Mouse (Mus musculus) CH12.LX (cell line): ENCODE data around the gene Pfdn6. TPM values are rescaled to one million over a fixed set of nuclear protein-coding genes. Genes with fewer than 3 reads are reported as not detected.

ENCODE experiments used
- DNase-seq: peaks from one replicate; pipeline ENCODE4 v3.0.0-alpha.2; 2013; ENCODE audit errors: extremely low read depth
- H3K27ac ChIP-seq: 2 replicates; pipeline ENCODE4 v1.5.1; 2012; ENCODE audit warnings: low read depth, mild to moderate bottlenecking, control low read depth, moderate library complexity; ENCODE audit not compliant: insufficient read depth
- H3K27me3 ChIP-seq: replicated peaks from 2 replicates; pipeline ENCODE3; 2012; ENCODE audit warnings: inconsistent platforms
- H3K36me3 ChIP-seq, 2 experiments: replicated peaks in 1 of 2; 2 replicates each; pipeline versions ENCODE3 to v1.6.1; 2012; ENCODE audit warnings: inconsistent platforms in 1 of 2, low read length in 1 of 2, mild to moderate bottlenecking in 1 of 2, mixed read lengths in 1 of 2, moderate library complexity in 1 of 2; ENCODE audit not compliant: control insufficient read depth in 1 of 2, insufficient read depth in 1 of 2
- H3K4me1 ChIP-seq, 2 experiments: 2 replicates each; pipeline ENCODE4 v1.6.1; 2012; ENCODE audit warnings: inconsistent platforms in 1 of 2, moderate library complexity in 1 of 2; ENCODE audit not compliant: insufficient read depth in 2 of 2, control insufficient read depth in 1 of 2
- H3K4me2 ChIP-seq: 2 replicates; pipeline ENCODE4 v1.6.1; 2012; ENCODE audit warnings: low read depth, mild to moderate bottlenecking, control low read depth; ENCODE audit not compliant: poor library complexity, insufficient read depth, severe bottlenecking
- H3K4me3 ChIP-seq, 3 experiments: fragments of 150-350 bp in 1 of 3; sonication (generic) in 1 of 3; replicated peaks in 1 of 3; 2 replicates each; pipeline versions ENCODE3 to v1.5.1; 2011 to 2012; ENCODE audit warnings: low read depth in 2 of 3, low read length in 2 of 3, mild to moderate bottlenecking in 2 of 3, moderate library complexity in 2 of 3, control low read depth in 1 of 3, improper control_type of control experiment in 1 of 3, inconsistent platforms in 1 of 3, mixed read lengths in 1 of 3; ENCODE audit not compliant: poor library complexity in 1 of 3
- H3K79me2 ChIP-seq: replicated peaks from 2 replicates; pipeline ENCODE4 v1.6.1; 2012; ENCODE audit warnings: mild to moderate bottlenecking, moderate library complexity; ENCODE audit not compliant: control insufficient read depth, poor library complexity, insufficient read depth, severe bottlenecking; ENCODE audit errors: extremely low read depth
- H3K9ac ChIP-seq: 2 replicates; pipeline ENCODE4 v1.6.1; 2012; ENCODE audit warnings: low read depth, mild to moderate bottlenecking, control low read depth, moderate library complexity; ENCODE audit not compliant: insufficient read depth
- H3K9me3 ChIP-seq: replicated peaks from 2 replicates; pipeline ENCODE3; 2012; ENCODE audit warnings: low read length, inconsistent platforms, mixed read lengths
- BHLHE40 ChIP-seq: IDR thresholded peaks from 2 replicates; pipeline ENCODE4 v1.6.1; 2011; ENCODE audit warnings: mild to moderate bottlenecking, low read depth, low read length, improper control_type of control experiment
- CHD1 ChIP-seq: IDR thresholded peaks from 2 replicates; pipeline ENCODE4 v1.6.1; 2012; ENCODE audit warnings: low read depth, low read length, improper control_type of control experiment, inconsistent platforms
- CHD2 ChIP-seq: IDR thresholded peaks from 2 replicates; pipeline ENCODE4 v1.6.1; 2011; ENCODE audit warnings: low read length, improper control_type of control experiment
- CTCF ChIP-seq, 2 experiments: IDR thresholded peaks in 1 of 2; conservative IDR thresholded peaks in 1 of 2; 2 replicates each; pipeline ENCODE4 v1.5.1; 2011 to 2012; ENCODE audit warnings: low read depth in 2 of 2, low read length in 2 of 2, improper control_type of control experiment in 1 of 2, inconsistent platforms in 1 of 2, mild to moderate bottlenecking in 1 of 2, moderate library complexity in 1 of 2
- E2F4 ChIP-seq: IDR thresholded peaks from 2 replicates; pipeline ENCODE4 v1.6.1; 2011; ENCODE audit warnings: low read depth, low read length, improper control_type of control experiment; ENCODE audit not compliant: insufficient replicate concordance
- ELF1 ChIP-seq: IDR thresholded peaks from 2 replicates; pipeline ENCODE4 v1.6.1; 2014; ENCODE audit warnings: low read depth, mild to moderate bottlenecking, inconsistent platforms, low read length, improper control_type of control experiment
- EP300 ChIP-seq: IDR thresholded peaks from 2 replicates; pipeline ENCODE4 v1.6.1; 2011; ENCODE audit warnings: low read length, improper control_type of control experiment
- ETS1 ChIP-seq: conservative IDR thresholded peaks from 2 replicates; pipeline ENCODE4 v1.6.1; 2012; ENCODE audit warnings: low read depth, mild to moderate bottlenecking, inconsistent platforms, low read length, improper control_type of control experiment, moderate library complexity
- GABPA ChIP-seq: IDR thresholded peaks from 2 replicates; pipeline ENCODE4 v1.6.1; 2012; ENCODE audit warnings: low read depth, low read length, improper control_type of control experiment, inconsistent platforms; ENCODE audit not compliant: insufficient replicate concordance
- HCFC1 ChIP-seq: IDR thresholded peaks from 2 replicates; pipeline ENCODE4 v1.6.1; 2012; ENCODE audit warnings: low read depth, mild to moderate bottlenecking, inconsistent platforms, low read length, improper control_type of control experiment
- IRF4 ChIP-seq: IDR thresholded peaks from 2 replicates; pipeline ENCODE4 v1.6.1; 2014; ENCODE audit warnings: low read depth, mild to moderate bottlenecking, inconsistent platforms, low read length, improper control_type of control experiment
- JUN ChIP-seq: IDR thresholded peaks from 2 replicates; pipeline ENCODE4 v1.6.1; 2011; ENCODE audit warnings: low read depth, mild to moderate bottlenecking, low read length, improper control_type of control experiment, moderate library complexity; ENCODE audit not compliant: insufficient read depth
- JUND ChIP-seq: conservative IDR thresholded peaks from 2 replicates; pipeline ENCODE4 v1.6.1; 2011; ENCODE audit warnings: low read depth, low read length, improper control_type of control experiment
- KAT2A ChIP-seq: IDR thresholded peaks from 2 replicates; pipeline ENCODE4 v1.6.1; 2012; ENCODE audit warnings: low read length, improper control_type of control experiment, inconsistent platforms; ENCODE audit not compliant: insufficient replicate concordance
- MAFK ChIP-seq: IDR thresholded peaks from 2 replicates; pipeline ENCODE4 v1.6.1; 2011; ENCODE audit warnings: low read length, improper control_type of control experiment; ENCODE audit not compliant: insufficient replicate concordance
- MAX ChIP-seq: IDR thresholded peaks from 2 replicates; pipeline ENCODE4 v1.6.1; 2011; ENCODE audit warnings: low read length, improper control_type of control experiment
- MAZ ChIP-seq: IDR thresholded peaks from 2 replicates; pipeline ENCODE4 v1.6.1; 2012; ENCODE audit warnings: low read depth, mild to moderate bottlenecking, inconsistent platforms, low read length, improper control_type of control experiment, moderate library complexity
- MEF2A ChIP-seq: IDR thresholded peaks from 2 replicates; pipeline ENCODE4 v1.6.1; 2014; ENCODE audit warnings: low read depth, mild to moderate bottlenecking, inconsistent platforms, low read length, improper control_type of control experiment, borderline replicate concordance
- MXI1 ChIP-seq: IDR thresholded peaks from 2 replicates; pipeline ENCODE4 v1.6.1; 2011; ENCODE audit warnings: mild to moderate bottlenecking, low read depth, low read length, improper control_type of control experiment
- MYC ChIP-seq: IDR thresholded peaks from 2 replicates; pipeline ENCODE4 v1.6.1; 2011; ENCODE audit warnings: low read depth, mild to moderate bottlenecking, improper control_type of control experiment, low read length
- NELFE ChIP-seq: IDR thresholded peaks from 2 replicates; pipeline ENCODE4 v1.6.1; 2011; ENCODE audit warnings: low read depth, low read length, improper control_type of control experiment
- NRF1 ChIP-seq: IDR thresholded peaks from 2 replicates; pipeline ENCODE4 v1.6.1; 2014; ENCODE audit warnings: low read depth, mild to moderate bottlenecking, inconsistent platforms, low read length, improper control_type of control experiment, moderate library complexity
- PAX5 ChIP-seq: IDR thresholded peaks from 2 replicates; pipeline ENCODE4 v1.6.1; 2012; ENCODE audit warnings: low read length, inconsistent platforms, mixed read lengths
- POLR2A ChIP-seq: IDR thresholded peaks from 2 replicates; pipeline ENCODE4 v1.6.1; 2011; ENCODE audit warnings: low read depth, mild to moderate bottlenecking, improper control_type of control experiment, low read length
- POLR2AphosphoS2 ChIP-seq: IDR thresholded peaks from 2 replicates; pipeline ENCODE4 v1.6.1; 2011; ENCODE audit warnings: low read depth, low read length, improper control_type of control experiment
- RAD21 ChIP-seq: IDR thresholded peaks from 2 replicates; pipeline ENCODE4 v1.6.1; 2011; ENCODE audit warnings: low read depth, mild to moderate bottlenecking, low read length, improper control_type of control experiment, moderate library complexity
- RCOR1 ChIP-seq: conservative IDR thresholded peaks from 2 replicates; pipeline ENCODE4 v1.6.1; 2012; ENCODE audit warnings: low read depth, mild to moderate bottlenecking, inconsistent platforms, low read length, improper control_type of control experiment
- SIN3A ChIP-seq: IDR thresholded peaks from 2 replicates; pipeline ENCODE4 v1.6.1; 2012; ENCODE audit warnings: low read length, improper control_type of control experiment, inconsistent platforms
- SMC3 ChIP-seq: IDR thresholded peaks from 2 replicates; pipeline ENCODE4 v1.6.1; 2011; ENCODE audit warnings: low read depth, low read length, improper control_type of control experiment
- TBP ChIP-seq: conservative IDR thresholded peaks from 2 replicates; pipeline ENCODE4 v1.6.1; 2011; ENCODE audit warnings: low read depth, low read length, improper control_type of control experiment
- TCF12 ChIP-seq: IDR thresholded peaks from 2 replicates; pipeline ENCODE4 v1.6.1; 2014; ENCODE audit warnings: low read depth, mild to moderate bottlenecking, inconsistent platforms, low read length, improper control_type of control experiment
- UBTF ChIP-seq: IDR thresholded peaks from 2 replicates; pipeline ENCODE4 v1.6.1; 2012; ENCODE audit warnings: low read depth, mild to moderate bottlenecking, inconsistent platforms, low read length, improper control_type of control experiment, moderate library complexity
- USF1 ChIP-seq: IDR thresholded peaks from 2 replicates; pipeline ENCODE4 v1.6.1; 2014; ENCODE audit warnings: low read depth, mild to moderate bottlenecking, inconsistent platforms, low read length, improper control_type of control experiment
- USF2 ChIP-seq: conservative IDR thresholded peaks from 2 replicates; pipeline ENCODE4 v1.6.1; 2011; ENCODE audit warnings: low read depth, low read length, improper control_type of control experiment
- ZC3H11A ChIP-seq: IDR thresholded peaks from 2 replicates; pipeline ENCODE4 v1.6.1; 2012; ENCODE audit warnings: low read depth, mild to moderate bottlenecking, inconsistent platforms, low read length, improper control_type of control experiment
- ZKSCAN1 ChIP-seq: IDR thresholded peaks from 2 replicates; pipeline ENCODE4 v1.6.1; 2012; ENCODE audit warnings: low read depth, inconsistent platforms, low read length, improper control_type of control experiment, borderline replicate concordance
- ZMIZ1 ChIP-seq: IDR thresholded peaks from 2 replicates; pipeline ENCODE4 v1.6.1; 2012; ENCODE audit warnings: low read depth, mild to moderate bottlenecking, inconsistent platforms, low read length, improper control_type of control experiment
- ZNF384 ChIP-seq: IDR thresholded peaks from 2 replicates; pipeline ENCODE4 v1.6.1; 2012; ENCODE audit warnings: low read depth, low read length, improper control_type of control experiment, inconsistent platforms
- dilution Hi-C: fragments of 300-500 bp; cut with MboI; formaldehyde crosslinking; loops from 2 replicates; pipeline ENCODE4 v1.14.3; 2020; ENCODE audit warnings: low sequenced_read_pairs; ENCODE audit not compliant: extremely low pct_unique_long_range_greater_than_20kb, extremely low pct_ligation_motif_present
- in situ Hi-C: fragments of 300-500 bp; cut with MboI; formaldehyde crosslinking; loops from 3 replicates; pipeline ENCODE4 v1.14.3; 2019; ENCODE audit warnings: low sequenced_read_pairs, low pct_ligation_motif_present, low pct_unique_long_range_greater_than_20kb, mixed read lengths
- polyA plus RNA-seq: library from polyadenylated mRNA; unstranded; fragments of >175 nt; gene quantifications from 2 replicates; pipeline ENCODE4 v1.2.1, GENCODE M21; 2012; ENCODE audit warnings: low read depth; ENCODE audit not compliant: insufficient read length
- total RNA-seq, 2 experiments: library from RNA; depleted of rRNA; stranded (reverse); fragments of 300-350 nt in 1 of 2; fragments of >200 nt in 1 of 2; gene quantifications; 2 replicates each; pipeline ENCODE4 v1.2.3; 2012 to 2014

The Pfdn6 gene
- total RNA-seq (2012; rRNA removed) (140 and 157 TPM in 2 replicates), total RNA-seq (2014; rRNA removed) (92.3 and 109 TPM in 2 replicates), polyA plus RNA-seq (109 and 149 TPM in 2 replicates)

DNA sequence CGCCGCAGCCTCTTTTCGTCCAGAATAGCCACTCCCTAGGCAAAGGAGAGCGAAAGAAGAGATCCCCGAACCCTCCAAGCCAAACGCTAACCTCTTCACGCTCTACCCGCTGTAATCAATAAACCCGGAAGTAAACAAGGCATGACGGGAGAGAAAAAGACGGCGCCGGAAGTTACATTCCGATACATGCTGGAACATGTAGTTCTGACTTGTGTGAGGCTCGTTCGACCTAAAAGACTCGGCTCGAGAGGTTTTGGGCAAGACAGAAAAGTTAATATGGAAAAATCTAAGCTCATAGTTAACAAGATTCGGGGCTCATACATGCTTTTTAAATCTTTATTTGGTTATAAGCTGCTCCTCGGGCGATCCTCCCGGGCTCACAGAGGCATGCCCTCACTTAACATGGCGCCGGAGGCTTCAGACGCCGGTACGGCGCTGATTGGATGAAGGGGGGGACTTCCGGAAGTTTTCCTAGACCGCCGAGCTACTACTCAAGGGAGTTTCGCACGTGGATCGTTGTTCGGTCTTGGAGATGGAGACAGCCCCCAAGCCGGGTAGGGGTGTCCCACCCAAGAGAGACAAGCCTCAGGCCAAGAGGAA is at the start of gene Pfdn6, which contains the start of gene Wdr46:
TSS of gene Pfdn6 (minus strand) at position 138 of the 600 bp plus-strand sequence.
TSS of gene Wdr46 (plus strand) at position 455 of the 600 bp plus-strand sequence.
- Histone ChIP-seq H3K27me3 (no peaks in the 10 kb centered on the region), H3K4me2 (peak within 1 kb of the TSS; percentile 69), H3K79me2 (peaks cover 31% of the 10 kb centered on the region)
- dilution Hi-C loops = no loop called here
- in situ Hi-C loops = no loop called here
- TF ChIP-seq POLR2A = peak; percentile 81
- peak; percentile 7; the same call in 1 of the 2 replicates for TF ChIP-seq IRF4
- TF ChIP-seq ZC3H11A = no peak
- no peak for TF ChIP-seq ZKSCAN1
- TF ChIP-seq MXI1 = peak; percentile 98
- TF ChIP-seq ETS1 = no peak
- peak; percentile 99 for TF ChIP-seq SIN3A
- peak; percentile 76 for TF ChIP-seq MAX
- TF ChIP-seq MEF2A = no peak
- TF ChIP-seq BHLHE40 = peak; percentile 39; the same call in 1 of the 2 replicates
- peak; percentile 74; the same call in 1 of the 2 replicates for TF ChIP-seq TBP
- TF ChIP-seq CTCF (conservative IDR thresholded peaks at IDR 0.05 in 1 of 2, IDR thresholded peaks at IDR 0.05 in 1 of 2; ENCODE audit: low read depth in 2 of 2, low read length in 2 of 2) = no peak
- peak; percentile 75 for TF ChIP-seq MYC
- peak; percentile 82 for TF ChIP-seq POLR2AphosphoS2
- no peak for TF ChIP-seq USF1
- TF ChIP-seq UBTF = no peak
- peak; percentile 40 for TF ChIP-seq NRF1
- peak; percentile 81; the same call in 1 of the 2 replicates for TF ChIP-seq MAZ
- peak; percentile 73 for TF ChIP-seq NELFE
- TF ChIP-seq E2F4 = no peak
- no peak for TF ChIP-seq PAX5
- no peak for TF ChIP-seq ZNF384
- no peak for TF ChIP-seq CHD1
- TF ChIP-seq SMC3 = no peak
- no peak for TF ChIP-seq JUN
- peak; percentile 95 for TF ChIP-seq CHD2
- peak; percentile 89 for TF ChIP-seq ELF1
- no peak for TF ChIP-seq USF2
- TF ChIP-seq ZMIZ1 = peak; percentile 68; the same call in 1 of the 2 replicates
- TF ChIP-seq RCOR1 = no peak
- peak; percentile 65 for TF ChIP-seq TCF12
- TF ChIP-seq MAFK = no peak
- peak; percentile 94 for TF ChIP-seq HCFC1
- no peak for TF ChIP-seq RAD21
- no peak for TF ChIP-seq EP300
- peak; percentile 99 for TF ChIP-seq KAT2A
- TF ChIP-seq JUND = no peak
- peak; percentile 64; the same call in 1 of the 2 replicates for TF ChIP-seq GABPA
- TF ChIP-seq, all 38 proteins: peak for 19
- DNase-seq = peak; percentile 92
- Histone ChIP-seq H3K9me3 (no peaks in the 10 kb centered on the region), H3K36me3 (peaks cover 45 to 66% of the 10 kb centered on the region in 2 experiments), H3K27ac (no peak within 1 kb of the TSS), H3K4me3 (peak within 1 kb of the TSS; percentile 94 to 99 (median 96)), H3K9ac (peak within 1 kb of the TSS; percentile 93), H3K4me1 (peaks cover 7 to 28% of the 10 kb centered on the region in 2 experiments)
